Comparison of ENCODE assay signal across 8 mouse cellular contexts in the genomic region with DNA sequence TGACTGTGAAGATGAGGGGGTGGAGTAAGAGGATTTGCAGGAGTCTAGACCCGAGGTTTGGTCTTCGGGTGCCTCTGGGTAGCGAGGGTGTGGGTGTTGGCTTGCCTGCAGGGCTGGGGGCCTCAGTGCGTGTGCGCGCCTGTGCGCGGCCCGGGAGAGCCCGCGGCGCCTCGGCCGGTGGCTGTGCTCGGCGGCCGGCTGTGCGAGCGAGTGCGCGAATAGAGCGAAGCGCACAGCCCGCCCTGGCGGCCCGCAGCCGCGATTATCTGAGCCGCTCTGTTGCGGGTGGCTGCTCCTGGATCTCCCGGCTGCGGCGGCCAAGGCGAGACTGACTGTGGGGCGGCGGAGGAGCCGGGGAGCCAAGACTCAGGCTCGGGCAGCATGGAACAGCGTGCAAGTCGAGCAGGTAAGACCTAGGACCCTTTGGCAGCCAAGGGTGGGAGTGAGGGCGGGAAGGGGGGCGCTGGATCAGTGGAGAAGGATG. TPM values are rescaled to one million over a fixed set of nuclear protein-coding genes. Genes with fewer than 3 reads are reported as not detected.
DNase-seq lines count a peak whose midpoint lies in the region; ATAC-seq and TF ChIP-seq lines count a peak whose summit lies in the region.

No protein-coding gene starts in this region.

- no peak for TF ChIP-seq CTCF in hindbrain, postnatal 0 days (IDR thresholded peaks at IDR 0.05; ENCODE audit: low read depth)

- no peak overlapping the region for H3K9ac ChIP-seq in heart, embryonic 16.5 days (ENCODE audit: low read length)
- H3K9ac ChIP-seq in hindbrain, postnatal 0 days (replicated peaks; ENCODE audit: low read length) = no peak overlapping the region
- H3K9ac ChIP-seq in midbrain, embryonic 12.5 days (replicated peaks) = 0 out of 2 replicates have a peak overlapping the region, but pooled peaks have one; percentile 28

- no peak for DNase-seq in heart, adult 18-20 months
- peak; percentile 73 for DNase-seq in embryo, embryonic 11 days
- no peak for DNase-seq in hindbrain, postnatal 0 days (ENCODE audit: low spot score)
- DNase-seq in right cerebral cortex, postnatal 25 days = no peak
- DNase-seq in spleen, postnatal 4 days (ENCODE audit: low spot score in 2 of 2) = no peak
- no peak for DNase-seq in B cell, adult 2 months

- H3K4me2 ChIP-seq in heart, embryonic 16.5 days (ENCODE audit: low read depth, low read length) = no peak overlapping the region; the same call in 1 of the 2 replicates
- peak overlapping the region; percentile 43 for H3K4me2 ChIP-seq in hindbrain, postnatal 0 days (ENCODE audit: low read depth, low read length)
- H3K4me2 ChIP-seq in midbrain, embryonic 12.5 days (replicated peaks) = peak overlapping the region; percentile 23

- no peaks in the 10 kb centered on the region for H3K9me3 ChIP-seq in heart, embryonic 16.5 days (replicated peaks; ENCODE audit: control insufficient read depth, low read length)
- H3K9me3 ChIP-seq in hindbrain, postnatal 0 days (ENCODE audit: low read length) = no peaks in the 10 kb centered on the region
- H3K9me3 ChIP-seq in midbrain, embryonic 12.5 days = no peaks in the 10 kb centered on the region

- H3K27me3 ChIP-seq in heart, embryonic 16.5 days (ENCODE audit: control insufficient read depth, insufficient read depth, low read length) = peaks cover 94% of the 10 kb centered on the region
- peaks cover 92% of the 10 kb centered on the region for H3K27me3 ChIP-seq in hindbrain, postnatal 0 days (ENCODE audit: insufficient read depth, low read length)
- peaks cover 99% of the 10 kb centered on the region for H3K27me3 ChIP-seq in midbrain, embryonic 12.5 days

- no peak for ATAC-seq in heart, embryonic 16.5 days (replicated peaks; ENCODE audit: extremely low read depth, insufficient read depth, low FRiP score)
- no peak for ATAC-seq in hindbrain, postnatal 0 days
- ATAC-seq in midbrain, embryonic 12.5 days (ENCODE audit: low FRiP score, low read depth) = peak; percentile 44

- H3K27ac ChIP-seq in heart, embryonic 16.5 days (ENCODE audit: low read length) = no peak overlapping the region
- H3K27ac ChIP-seq in hindbrain, postnatal 0 days = no peak overlapping the region
- no peak overlapping the region for H3K27ac ChIP-seq in midbrain, embryonic 12.5 days (replicated peaks)

- H3K4me1 ChIP-seq in heart, embryonic 16.5 days (ENCODE audit: control insufficient read depth, insufficient read depth, low read length) = peaks cover 8% of the 10 kb centered on the region
- no peaks in the 10 kb centered on the region for H3K4me1 ChIP-seq in hindbrain, postnatal 0 days (ENCODE audit: insufficient read depth, low read length)
- H3K4me1 ChIP-seq in midbrain, embryonic 12.5 days = peaks cover 24% of the 10 kb centered on the region

- H3K4me3 ChIP-seq in heart, embryonic 16.5 days (ENCODE audit: low read length) = peak overlapping the region; percentile 28
- H3K4me3 ChIP-seq in hindbrain, postnatal 0 days (ENCODE audit: low read length) = peak overlapping the region; percentile 23
- peak overlapping the region; percentile 4; the same call in 1 of the 2 replicates for H3K4me3 ChIP-seq in midbrain, embryonic 12.5 days

- WGBS in heart, embryonic 16.5 days = 2% methylated on average over 41 of the region's 42 CpGs
- under 1% methylated on average over 42 of the region's 42 CpGs for WGBS in hindbrain, postnatal 0 days
- WGBS in midbrain, embryonic 12.5 days = under 1% methylated on average over 41 of the region's 42 CpGs

- H3K36me3 ChIP-seq in heart, embryonic 16.5 days (ENCODE audit: control insufficient read depth, insufficient read depth) = no peaks in the 10 kb centered on the region
- no peaks in the 10 kb centered on the region for H3K36me3 ChIP-seq in hindbrain, postnatal 0 days (ENCODE audit: insufficient read depth, low read length)
- no peaks in the 10 kb centered on the region for H3K36me3 ChIP-seq in midbrain, embryonic 12.5 days

RNA-seq across cellular contexts. Expression of a gene that starts 9.3 kb away (rescaled TPM):
- polyA plus RNA-seq in heart, embryonic 16.5 days (2015; fragmentation: Nextera tagmentation; extraction: Ambion mirVana) = not detected in 2 replicates
- not detected for total RNA-seq in heart, adult 18-20 months (2021)
- 8.1 and 9.0 TPM in 2 replicates for total RNA-seq in hindbrain, postnatal 0 days (2014; rRNA removed)
- 9.6 and 11.2 TPM in 2 replicates for polyA plus RNA-seq in hindbrain, postnatal 0 days (2015; fragmentation: Nextera tagmentation; extraction: Ambion mirVana)
- 0.32 and 0.33 TPM in 2 replicates for polyA plus RNA-seq in midbrain, embryonic 12.5 days (2016; fragmentation: Nextera tagmentation; extraction: Ambion mirVana)
